Mouse (Mus musculus) ovary, adult 18-20 months (tissue): ENCODE results near the gene Nckap1.
"Not testable (repeated sequence)": the region's sequence is repeated elsewhere in the genome, so short reads cannot be mapped to it uniquely, and the experiment has no call there.

Source experiments
- DNase-seq: peaks from one replicate; pipeline ENCODE4 v3.0.0; 2022; ENCODE audit warnings: low spot score, mixed read lengths

The Nckap1 gene

GRCm38 (mm10) chr2:80560773-80561172 lies 20.4 kb downstream of the Nckap1 start:
- DNase-seq = no peak

- no peak for DNase-seq
Measured at GRCm38 (mm10) chr2:80559655-80560054, 21.5 kb downstream of the Nckap1 start.

- DNase-seq = no peak
Measured at GRCm38 (mm10) chr2:80554442-80554841, 26.7 kb downstream of the Nckap1 start.

- DNase-seq = no peak
Measured at GRCm38 (mm10) chr2:80549704-80550103, 31.5 kb downstream of the Nckap1 start.

- no peak for DNase-seq
Measured at GRCm38 (mm10) chr2:80547901-80548300, 33.3 kb downstream of the Nckap1 start.

GRCm38 (mm10) chr2:80542801-80543200 lies 38.4 kb downstream of the Nckap1 start:
- no peak for DNase-seq

- DNase-seq = no peak
Measured at GRCm38 (mm10) chr2:80537156-80537555, 44.0 kb downstream of the Nckap1 start.

- DNase-seq = no peak
Measured at GRCm38 (mm10) chr2:80536608-80537007, 44.6 kb downstream of the Nckap1 start.

GRCm38 (mm10) chr2:80524275-80524674 lies 56.9 kb downstream of the Nckap1 start:
- no peak for DNase-seq

GRCm38 (mm10) chr2:80506051-80506802 lies 75.0 kb downstream of the Nckap1 start:
- DNase-seq = no peak

GRCm38 (mm10) chr2:80502132-80502531 lies 79.0 kb downstream of the Nckap1 start:
- DNase-seq = no peak

GRCm38 (mm10) chr2:80495304-80495703 lies 85.9 kb downstream of the Nckap1 start:
- DNase-seq = not testable (repeated sequence)

- no peak for DNase-seq
Measured at GRCm38 (mm10) chr2:80486851-80487250, 94.3 kb downstream of the Nckap1 start.

GRCm38 (mm10) chr2:80484951-80485350 lies 96.2 kb downstream of the Nckap1 start:
- no peak for DNase-seq

GRCm38 (mm10) chr2:80475831-80476230 lies 105.3 kb downstream of the Nckap1 start:
- DNase-seq = no peak

- DNase-seq = no peak
Measured at GRCm38 (mm10) chr2:80474247-80474796, 106.9 kb downstream of the Nckap1 start.

GRCm38 (mm10) chr2:80465991-80466821 lies 115.0 kb downstream of the Nckap1 start:
- DNase-seq = no peak

- no peak for DNase-seq
Measured at GRCm38 (mm10) chr2:80461827-80462226, 119.4 kb downstream of the Nckap1 start.
